In genomic region chr12:25036024-25036423, GRCm38 (mm10) we compare ENCODE assay signal across 17 mouse cellular contexts.
"Had no signal": no experiment of that assay in that cellular context is flagged by ENCODE, and none has a peak within 500 bp of the region (broad histone marks: within the 10 kb centered on the region; RNA-seq: fewer than 3 reads in every experiment).

No protein-coding gene starts in this region.

- H3K9ac ChIP-seq: lung, embryonic 14.5 days; midbrain, embryonic 13.5 days; midbrain, embryonic 15.5 days; neural tube, embryonic 12.5 days had no signal

- H3K4me2 ChIP-seq: lung, embryonic 14.5 days; midbrain, embryonic 11.5 days; midbrain, embryonic 13.5 days; midbrain, embryonic 15.5 days; neural tube, embryonic 12.5 days had no signal

- DNase-seq: lung, adult 18-20 months; lung, embryonic 14.5 days; lung, postnatal 10 days; lung, postnatal 4 days; retina, postnatal 1 day; right cerebral cortex, adult 18-20 months; right cerebral cortex, postnatal 25 days; right cerebral cortex, postnatal 4 days; spleen, adult 18-20 months; thymus, adult 2 months; thymus, postnatal 25 days; thymus, postnatal 4 days had no signal

- H3K27ac ChIP-seq: midbrain, embryonic 13.5 days; midbrain, embryonic 15.5 days; neural tube, embryonic 12.5 days had no signal

- ATAC-seq: midbrain, embryonic 13.5 days; midbrain, embryonic 15.5 days had no signal

- H3K4me3 ChIP-seq: megakaryocyte, embryonic 14.5 days; midbrain, embryonic 13.5 days; midbrain, embryonic 15.5 days; neural tube, embryonic 12.5 days had no signal

- H3K9me3 ChIP-seq: megakaryocyte, embryonic 14.5 days; midbrain, embryonic 13.5 days; midbrain, embryonic 15.5 days; neural tube, embryonic 12.5 days had no signal

- H3K27me3 ChIP-seq: megakaryocyte, embryonic 14.5 days; midbrain, embryonic 13.5 days; midbrain, embryonic 15.5 days; neural tube, embryonic 12.5 days had no signal
